Mouse (Mus musculus): Measurements from ENCODE around the gene Junb. TPM values are rescaled to one million over a fixed set of nuclear protein-coding genes. Genes with fewer than 3 reads are reported as not detected.

Gene Junb
- total and polyA plus RNA-seq, 2 experiments from 2014 or later: 10.3 to 39.6 TPM

- peak overlapping the region; percentile 71 for H3K27ac ChIP-seq (ENCODE audit: low read depth)
- WGBS: under 1% methylated on average over 41 of the region's 41 CpGs
- peaks cover 28% of the 10 kb centered on the region for H3K4me1 ChIP-seq (ENCODE audit: control insufficient read depth, insufficient read depth)
- ATAC-seq (ENCODE audit: insufficient read depth, low read depth) (peak; percentile 90), DNase-seq (ENCODE audit: low spot score) (peak; percentile 98)
- peak overlapping the region; percentile 92 for H3K4me2 ChIP-seq (ENCODE audit: low read depth, low read length)
- TF ChIP-seq CTCF (IDR thresholded peaks at IDR 0.05; ENCODE audit: low read depth): 0 out of 2 replicates have a peak, but pooled peaks have one; percentile 8
- TF ChIP-seq EP300 (IDR thresholded peaks at IDR 0.05; ENCODE audit: low read depth): no peak
- H3K27me3 ChIP-seq (ENCODE audit: control insufficient read depth, insufficient read depth, low read length): no peaks in the 10 kb centered on the region
- H3K9me3 ChIP-seq (replicated peaks; ENCODE audit: control insufficient read depth, low read length): no peaks in the 10 kb centered on the region
- H3K36me3 ChIP-seq (replicated peaks; ENCODE audit: control insufficient read depth, insufficient read depth, low read length): 0 out of 2 replicates have a peak, but pooled peaks cover 3% of the 10 kb centered on the region
- peak overlapping the region; percentile 54 for H3K9ac ChIP-seq (replicated peaks; ENCODE audit: low read depth, low read length)
- H3K4me3 ChIP-seq (ENCODE audit: low read depth, low read length): peak overlapping the region; percentile 68
These were observed 12.7 kb downstream of the Junb start for GRCm38 (mm10) chr8:84965731-84966291.

- no peak overlapping the region for H3K4me2 ChIP-seq (ENCODE audit: low read depth, low read length)
- H3K9ac ChIP-seq (replicated peaks; ENCODE audit: low read depth, low read length): no peak overlapping the region
- ATAC-seq (ENCODE audit: insufficient read depth, low read depth): no peak
- H3K27me3 ChIP-seq (ENCODE audit: control insufficient read depth, insufficient read depth, low read length): no peaks in the 10 kb centered on the region
- WGBS: 85% methylated on average over 4 of the region's 4 CpGs
- H3K4me3 ChIP-seq (ENCODE audit: low read depth, low read length): no peak overlapping the region
- H3K4me1 ChIP-seq (ENCODE audit: control insufficient read depth, insufficient read depth): peaks cover 21% of the 10 kb centered on the region
- no peak for DNase-seq (ENCODE audit: low spot score)
- H3K9me3 ChIP-seq (replicated peaks; ENCODE audit: control insufficient read depth, low read length): no peaks in the 10 kb centered on the region
- 0 out of 2 replicates have a peak, but pooled peaks cover 3% of the 10 kb centered on the region for H3K36me3 ChIP-seq (replicated peaks; ENCODE audit: control insufficient read depth, insufficient read depth, low read length)
- no peak for TF ChIP-seq CTCF (IDR thresholded peaks at IDR 0.05; ENCODE audit: low read depth)
- no peak for TF ChIP-seq EP300 (IDR thresholded peaks at IDR 0.05; ENCODE audit: low read depth)
- H3K27ac ChIP-seq (ENCODE audit: low read depth): no peak overlapping the region
These were observed 14.6 kb downstream of the Junb start for GRCm38 (mm10) chr8:84963952-84964351.

- Histone ChIP-seq H3K9ac (replicated peaks; ENCODE audit: low read depth, low read length) (no peak overlapping the region), H3K4me2 (ENCODE audit: low read depth, low read length) (no peak overlapping the region), H3K27ac (ENCODE audit: low read depth) (peak overlapping the region; percentile 76), H3K4me1 (ENCODE audit: control insufficient read depth, insufficient read depth) (no peaks in the 10 kb centered on the region), H3K36me3 (replicated peaks; ENCODE audit: control insufficient read depth, insufficient read depth, low read length) (peaks cover 16% of the 10 kb centered on the region; the same call in 1 of the 2 replicates), H3K4me3 (ENCODE audit: low read depth, low read length) (no peak overlapping the region), H3K9me3 (replicated peaks; ENCODE audit: control insufficient read depth, low read length) (no peaks in the 10 kb centered on the region), H3K27me3 (ENCODE audit: control insufficient read depth, insufficient read depth, low read length) (no peaks in the 10 kb centered on the region)
- TF ChIP-seq CTCF (IDR thresholded peaks at IDR 0.05; ENCODE audit: low read depth): no peak
- ATAC-seq (ENCODE audit: insufficient read depth, low read depth) (peak; percentile 84), DNase-seq (ENCODE audit: low spot score) (peak; percentile 44)
- WGBS: 56% methylated on average over 7 of the region's 7 CpGs
These were observed 18.7 kb downstream of the Junb start for GRCm38 (mm10) chr8:84959811-84960210.

- Histone ChIP-seq H3K27me3 (ENCODE audit: control insufficient read depth, insufficient read depth, low read length) (0 out of 2 replicates have a peak, but pooled peaks cover 6% of the 10 kb centered on the region), H3K4me2 (ENCODE audit: low read depth, low read length) (no peak overlapping the region), H3K4me1 (ENCODE audit: control insufficient read depth, insufficient read depth) (no peaks in the 10 kb centered on the region), H3K36me3 (replicated peaks; ENCODE audit: control insufficient read depth, insufficient read depth, low read length) (peaks cover 13% of the 10 kb centered on the region; the same call in 1 of the 2 replicates), H3K27ac (ENCODE audit: low read depth) (no peak overlapping the region), H3K4me3 (ENCODE audit: low read depth, low read length) (no peak overlapping the region), H3K9me3 (replicated peaks; ENCODE audit: control insufficient read depth, low read length) (no peaks in the 10 kb centered on the region), H3K9ac (replicated peaks; ENCODE audit: low read depth, low read length) (no peak overlapping the region)
- TF ChIP-seq EP300 (IDR thresholded peaks at IDR 0.05; ENCODE audit: low read depth) (no peak), CTCF (IDR thresholded peaks at IDR 0.05; ENCODE audit: low read depth) (peak; percentile 74)
- no peak for ATAC-seq (ENCODE audit: insufficient read depth, low read depth)
- DNase-seq (ENCODE audit: low spot score): peak; percentile 43
- 57% methylated on average over 2 of the region's 2 CpGs for WGBS
These were observed 21.8 kb downstream of the Junb start for GRCm38 (mm10) chr8:84956768-84957167.

GRCm38 (mm10) chr8:84952612-84953255, 25.8 kb downstream of the Junb start:
- DNase-seq (ENCODE audit: low spot score): no peak
- Histone ChIP-seq H3K27me3 (ENCODE audit: control insufficient read depth, insufficient read depth, low read length) (peaks cover 30% of the 10 kb centered on the region; the same call in 1 of the 2 replicates), H3K4me1 (ENCODE audit: control insufficient read depth, insufficient read depth) (no peaks in the 10 kb centered on the region), H3K9me3 (replicated peaks; ENCODE audit: control insufficient read depth, low read length) (no peaks in the 10 kb centered on the region), H3K27ac (ENCODE audit: low read depth) (no peak overlapping the region), H3K9ac (replicated peaks; ENCODE audit: low read depth, low read length) (no peak overlapping the region), H3K4me2 (ENCODE audit: low read depth, low read length) (peak overlapping the region; percentile 27), H3K36me3 (replicated peaks; ENCODE audit: control insufficient read depth, insufficient read depth, low read length) (peaks cover 9% of the 10 kb centered on the region; the same call in 1 of the 2 replicates), H3K4me3 (ENCODE audit: low read depth, low read length) (no peak overlapping the region)
- no peak for ATAC-seq (ENCODE audit: insufficient read depth, low read depth)
- WGBS: 6% methylated on average over 18 of the region's 18 CpGs
- TF ChIP-seq CTCF (IDR thresholded peaks at IDR 0.05; ENCODE audit: low read depth) (no peak), EP300 (IDR thresholded peaks at IDR 0.05; ENCODE audit: low read depth) (no peak)
